Mouse (Mus musculus) intestine, embryonic 16.5 days (tissue): ENCODE measurements around the gene Ilf2. TPM values are rescaled to one million over a fixed set of nuclear protein-coding genes. Genes with fewer than 3 reads are reported as not detected.

Source experiments
- ATAC-seq: fragments of 200-750 bp; cut with Nextera tagmentation; 2 replicates; pipeline ENCODE4 v1.8.0; 2017; ENCODE audit warnings: moderate TSS enrichment, moderate library complexity
- H3K27ac ChIP-seq: fragments of 300-500 bp; sonication (generic); 2 replicates; pipeline ENCODE4 v1.5.1; 2014; ENCODE audit warnings: mild to moderate bottlenecking, low read length
- H3K27me3 ChIP-seq: fragments of 300-500 bp; sonication (generic); replicated peaks from 2 replicates; pipeline ENCODE4 v1.6.1; 2014; ENCODE audit warnings: low read length, control low read depth, mixed read lengths; ENCODE audit not compliant: control insufficient read depth, insufficient read depth
- H3K36me3 ChIP-seq: fragments of 300-500 bp; sonication (generic); 2 replicates; pipeline ENCODE4 v1.6.1; 2014; ENCODE audit warnings: low read length, control low read depth; ENCODE audit not compliant: control insufficient read depth, insufficient read depth
- H3K4me1 ChIP-seq: fragments of 300-500 bp; sonication (generic); 2 replicates; pipeline ENCODE4 v1.6.1; 2014; ENCODE audit warnings: low read length, control low read depth, mixed read lengths; ENCODE audit not compliant: control insufficient read depth, insufficient read depth
- H3K4me2 ChIP-seq: fragments of 300-500 bp; sonication (generic); 2 replicates; pipeline ENCODE4 v1.6.1; 2014; ENCODE audit warnings: low read depth, low read length, control low read depth
- H3K4me3 ChIP-seq: fragments of 300-500 bp; sonication (generic); 2 replicates; pipeline ENCODE4 v1.5.1; 2014; ENCODE audit warnings: mild to moderate bottlenecking, low read length
- H3K9ac ChIP-seq: fragments of 300-500 bp; sonication (generic); 2 replicates; pipeline ENCODE4 v1.6.1; 2014; ENCODE audit warnings: low read depth, low read length
- H3K9me3 ChIP-seq: fragments of 300-500 bp; sonication (generic); 2 replicates; pipeline ENCODE4 v1.6.1; 2016; ENCODE audit warnings: low read length, control low read depth; ENCODE audit not compliant: control insufficient read depth
- WGBS: fragments of 180-500 bp; shearing (Covaris S2); extraction: QIAGEN DNeasy Blood & Tissue Kit; methylation state at CpG from one replicate; pipeline ENCODE4 v1.1.7; 2014; 5-methylcytosine and 5-hydroxymethylcytosine counted together
- polyA plus RNA-seq: library from polyadenylated mRNA; unstranded; fragments of >200 nt; fragmentation: Nextera tagmentation; extraction: Ambion mirVana; gene quantifications from 2 replicates; pipeline ENCODE4 v1.2.1, GENCODE M21; 2015

The Ilf2 gene
- polyA plus RNA-seq, 1 experiment from 2014 or later = 140 TPM

- H3K27ac ChIP-seq = no peak overlapping the region
These were observed 27.5 kb downstream of the Ilf2 start for GRCm38 (mm10) chr3:90503444-90503843.

GRCm38 (mm10) chr3:90505216-90505615 lies 29.3 kb downstream of the Ilf2 start:
- Histone ChIP-seq H3K36me3 (peaks cover 23% of the 10 kb centered on the region; the same call in 1 of the 2 replicates), H3K9me3 (no peaks in the 10 kb centered on the region), H3K4me3 (no peak overlapping the region), H3K9ac (no peak overlapping the region), H3K27ac (no peak overlapping the region), H3K4me1 (peaks cover 12% of the 10 kb centered on the region), H3K27me3 (no peaks in the 10 kb centered on the region), H3K4me2 (no peak overlapping the region)
- WGBS = 88% methylated on average over 5 of the region's 5 CpGs
- no peak for ATAC-seq

More at GRCm38 (mm10) chr3:90503444-90503843, 27.5 kb downstream of the Ilf2 start:
- H3K36me3 ChIP-seq = peaks cover 23% of the 10 kb centered on the region; the same call in 1 of the 2 replicates
- no peaks in the 10 kb centered on the region for H3K9me3 ChIP-seq
- WGBS = 68% methylated on average over 4 of the region's 4 CpGs
- H3K27me3 ChIP-seq = no peaks in the 10 kb centered on the region
- H3K4me1 ChIP-seq = peaks cover 12% of the 10 kb centered on the region
- no peak overlapping the region for H3K9ac ChIP-seq
- H3K4me2 ChIP-seq = no peak overlapping the region
- no peak for ATAC-seq
- H3K4me3 ChIP-seq = no peak overlapping the region

GRCm38 (mm10) chr3:90506362-90506761 lies 30.4 kb downstream of the Ilf2 start:
- no peak for ATAC-seq
- no peaks in the 10 kb centered on the region for H3K27me3 ChIP-seq
- no peak overlapping the region for H3K9ac ChIP-seq
- WGBS = 68% methylated on average over 3 of the region's 3 CpGs
- no peak overlapping the region for H3K4me3 ChIP-seq
- H3K4me2 ChIP-seq = no peak overlapping the region
- peaks cover 12% of the 10 kb centered on the region for H3K4me1 ChIP-seq
- no peak overlapping the region for H3K27ac ChIP-seq
- no peaks in the 10 kb centered on the region for H3K9me3 ChIP-seq
- peaks cover 20% of the 10 kb centered on the region; the same call in 1 of the 2 replicates for H3K36me3 ChIP-seq

GRCm38 (mm10) chr3:90508287-90508949 lies 32.5 kb downstream of the Ilf2 start:
- no peaks in the 10 kb centered on the region for H3K9me3 ChIP-seq
- H3K4me1 ChIP-seq = peaks cover 12% of the 10 kb centered on the region
- peak overlapping the region; percentile 100 for H3K9ac ChIP-seq
- H3K27me3 ChIP-seq = no peaks in the 10 kb centered on the region
- peaks cover 9% of the 10 kb centered on the region; the same call in 1 of the 2 replicates for H3K36me3 ChIP-seq
- no peak for ATAC-seq
- WGBS = 1% methylated on average over 20 of the region's 20 CpGs
- peak overlapping the region; percentile 95 for H3K4me3 ChIP-seq
- peak overlapping the region; percentile 94 for H3K27ac ChIP-seq
- H3K4me2 ChIP-seq = peak overlapping the region; percentile 66

- H3K9me3 ChIP-seq = no peaks in the 10 kb centered on the region
- under 1% methylated on average over 66 of the region's 66 CpGs for WGBS
These were observed 33.2 kb downstream of the Ilf2 start, which contains the start of gene Chtop for GRCm38 (mm10) chr3:90508950-90509746. Gene Chtop (minus strand): TSS chr3:90509498.

GRCm38 (mm10) chr3:90509747-90510123 lies 33.8 kb downstream of the Ilf2 start:
- Histone ChIP-seq H3K9ac (peak overlapping the region; percentile 7; the same call in 1 of the 2 replicates), H3K4me2 (peak overlapping the region; percentile 44), H3K27ac (peak overlapping the region; percentile 25; the same call in 1 of the 2 replicates), H3K27me3 (no peaks in the 10 kb centered on the region), H3K36me3 (peaks cover 8% of the 10 kb centered on the region; the same call in 1 of the 2 replicates), H3K9me3 (no peaks in the 10 kb centered on the region), H3K4me1 (peaks cover 16% of the 10 kb centered on the region), H3K4me3 (peak overlapping the region; percentile 95)
- WGBS = 28% methylated on average over 2 of the region's 2 CpGs
- ATAC-seq = peak; percentile 3; the same call in 1 of the 2 replicates

More at GRCm38 (mm10) chr3:90508950-90509746, 33.2 kb downstream of the Ilf2 start, which contains the start of gene Chtop:
- Histone ChIP-seq H3K4me3 (peak within 1 kb of the TSS; percentile 95), H3K4me1 (peaks cover 16% of the 10 kb centered on the region), H3K36me3 (peaks cover 8% of the 10 kb centered on the region; the same call in 1 of the 2 replicates), H3K27ac (peak within 1 kb of the TSS; percentile 94), H3K27me3 (no peaks in the 10 kb centered on the region), H3K4me2 (peak within 1 kb of the TSS; percentile 66), H3K9ac (peak within 1 kb of the TSS; percentile 100)
- ATAC-seq = peak; percentile 93

GRCm38 (mm10) chr3:90512276-90512675 lies 36.4 kb downstream of the Ilf2 start:
- WGBS = 84% methylated on average over 5 of the region's 5 CpGs
- Histone ChIP-seq H3K4me2 (no peak overlapping the region), H3K4me3 (no peak overlapping the region), H3K9ac (no peak overlapping the region), H3K4me1 (peaks cover 21% of the 10 kb centered on the region), H3K36me3 (no peaks in the 10 kb centered on the region), H3K27me3 (no peaks in the 10 kb centered on the region), H3K9me3 (no peaks in the 10 kb centered on the region), H3K27ac (no peak overlapping the region)
- ATAC-seq = no peak

- peak overlapping the region; percentile 67 for H3K9ac ChIP-seq
- H3K4me2 ChIP-seq = no peak overlapping the region; the same call in 1 of the 2 replicates
- H3K36me3 ChIP-seq = no peaks in the 10 kb centered on the region
- WGBS = 77% methylated on average over 9 of the region's 9 CpGs
- no peaks in the 10 kb centered on the region for H3K27me3 ChIP-seq
- H3K27ac ChIP-seq = no peak overlapping the region
- H3K9me3 ChIP-seq = no peaks in the 10 kb centered on the region
- peaks cover 14% of the 10 kb centered on the region for H3K4me1 ChIP-seq
- peak overlapping the region; percentile 46 for H3K4me3 ChIP-seq
- no peak for ATAC-seq
These were observed 37.2 kb downstream of the Ilf2 start for GRCm38 (mm10) chr3:90512948-90513642.
